Comparison of ENCODE assay signal across 8 mouse cellular contexts in genomic region chr4:108117924-108118876, GRCm38 (mm10). TPM values are rescaled to one million over a fixed set of nuclear protein-coding genes. Genes with fewer than 3 reads are reported as not detected.
DNase-seq lines count a peak whose midpoint lies in the region; ATAC-seq and TF ChIP-seq lines count a peak whose summit lies in the region.

No protein-coding gene starts in this region.

- ATAC-seq in embryonic facial prominence, embryonic 13.5 days (ENCODE audit: insufficient number of reproducible peaks, insufficient read depth, low FRiP score, low TSS enrichment, low read depth): peak; percentile 83
- ATAC-seq in limb, embryonic 14.5 days (ENCODE audit: low FRiP score, low read depth): peak; percentile 94
- ATAC-seq in midbrain, postnatal 0 days (ENCODE audit: low FRiP score): peak; percentile 92

- no peak for TF ChIP-seq POLR2A in limb, embryonic 14.5 days (IDR thresholded peaks at IDR 0.05; ENCODE audit: borderline replicate concordance, extremely low read depth, insufficient read depth, insufficient read length)

- H3K4me2 ChIP-seq in embryonic facial prominence, embryonic 13.5 days: peak overlapping the region; percentile 63
- peak overlapping the region; percentile 56 for H3K4me2 ChIP-seq in limb, embryonic 14.5 days (replicated peaks; ENCODE audit: low read depth, low read length, severe bottlenecking)
- H3K4me2 ChIP-seq in midbrain, postnatal 0 days (ENCODE audit: low read depth, low read length, poor library complexity, severe bottlenecking): peak overlapping the region; percentile 60

- no peaks in the 10 kb centered on the region for H3K27me3 ChIP-seq in embryonic facial prominence, embryonic 13.5 days
- H3K27me3 ChIP-seq in limb, embryonic 14.5 days (ENCODE audit: control insufficient read depth, insufficient read depth, low read length): no peaks in the 10 kb centered on the region
- H3K27me3 ChIP-seq in midbrain, postnatal 0 days (ENCODE audit: insufficient read depth, low read length): no peaks in the 10 kb centered on the region

- H3K4me1 ChIP-seq in embryonic facial prominence, embryonic 13.5 days: no peaks in the 10 kb centered on the region
- H3K4me1 ChIP-seq in limb, embryonic 14.5 days (ENCODE audit: control insufficient read depth, insufficient read depth, low read length): no peaks in the 10 kb centered on the region
- H3K4me1 ChIP-seq in midbrain, postnatal 0 days (ENCODE audit: insufficient read depth, low read length): no peaks in the 10 kb centered on the region

- peak; percentile 83 for DNase-seq in 3134 (ENCODE audit: extremely low read depth, insufficient read length, low spot score)
- DNase-seq in adrenal gland, postnatal 36 days: peak; percentile 97 to 99
- peak; percentile 94 for DNase-seq in heart, adult 8-10 months (ENCODE audit: low spot score)
- DNase-seq in kidney, adult 9 months: peak; percentile 88
- DNase-seq in limb, embryonic 14.5 days (ENCODE audit: low spot score): peak; percentile 96
- DNase-seq in midbrain, postnatal 0 days (ENCODE audit: low spot score): peak; percentile 91
- DNase-seq in spleen, postnatal 14 days (ENCODE audit: low spot score in 2 of 2): peak; percentile 81 to 83

- peak overlapping the region; percentile 65 for H3K4me3 ChIP-seq in embryonic facial prominence, embryonic 13.5 days
- H3K4me3 ChIP-seq in limb, embryonic 14.5 days (replicated peaks; ENCODE audit: low read length): peak overlapping the region; percentile 60
- H3K4me3 ChIP-seq in midbrain, postnatal 0 days (ENCODE audit: low read depth, low read length): peak overlapping the region; percentile 56

- H3K9ac ChIP-seq in embryonic facial prominence, embryonic 13.5 days: peak overlapping the region; percentile 75
- peak overlapping the region; percentile 66 for H3K9ac ChIP-seq in limb, embryonic 14.5 days (ENCODE audit: low read depth, low read length, severe bottlenecking)
- H3K9ac ChIP-seq in midbrain, postnatal 0 days (replicated peaks; ENCODE audit: low read length, poor library complexity, severe bottlenecking): peak overlapping the region; percentile 64

- H3K27ac ChIP-seq in embryonic facial prominence, embryonic 13.5 days: peak overlapping the region; percentile 78
- peak overlapping the region; percentile 55 for H3K27ac ChIP-seq in limb, embryonic 14.5 days (replicated peaks; ENCODE audit: low read depth, low read length)
- H3K27ac ChIP-seq in midbrain, postnatal 0 days (ENCODE audit: low read depth, low read length): peak overlapping the region; percentile 38; the same call in 1 of the 2 replicates

- no peaks in the 10 kb centered on the region for H3K36me3 ChIP-seq in embryonic facial prominence, embryonic 13.5 days
- no peaks in the 10 kb centered on the region for H3K36me3 ChIP-seq in limb, embryonic 14.5 days (ENCODE audit: control insufficient read depth, insufficient read depth, low read length)
- no peaks in the 10 kb centered on the region for H3K36me3 ChIP-seq in midbrain, postnatal 0 days (ENCODE audit: insufficient read depth, low read length)

- peak; percentile 1; the same call in 1 of the 2 replicates for TF ChIP-seq CTCF in midbrain, postnatal 0 days (IDR thresholded peaks at IDR 0.05)

- 12% methylated on average over 45 of the region's 45 CpGs for whole genome bisulfite sequencing in embryonic facial prominence, embryonic 13.5 days
- 13% methylated on average over 42 of the region's 45 CpGs for WGBS in limb, embryonic 14.5 days
- WGBS in midbrain, postnatal 0 days: 12% methylated on average over 43 of the region's 45 CpGs

- no peaks in the 10 kb centered on the region for H3K9me3 ChIP-seq in embryonic facial prominence, embryonic 13.5 days
- H3K9me3 ChIP-seq in limb, embryonic 14.5 days (ENCODE audit: control insufficient read depth, low read length): no peaks in the 10 kb centered on the region
- no peaks in the 10 kb centered on the region for H3K9me3 ChIP-seq in midbrain, postnatal 0 days (ENCODE audit: low read length)

RNA-seq across cellular contexts. Expression of gene Podn, which starts 22.0 kb away (rescaled TPM):
- total RNA-seq in adrenal gland, postnatal 36 days (2021): 1 to 10 TPM; 8.2 to 9.9 TPM
- 0.90 and 1.4 TPM in 2 replicates for polyA plus RNA-seq in embryonic facial prominence, embryonic 13.5 days (2015; fragmentation: Nextera tagmentation; extraction: Ambion mirVana)
- 10 to 100 TPM; 16.0 to 26.0 (median 19.9) TPM for total RNA-seq in heart, adult 8-10 months (2022)
- polyA plus RNA-seq in limb, embryonic 14.5 days (2012; rRNA removed): 23.0 and 27.9 TPM in 2 replicates
- 3.5 and 4.4 TPM in 2 replicates for polyA plus RNA-seq in limb, embryonic 14.5 days (2014; fragmentation: Nextera tagmentation; extraction: Ambion mirVana)
- total RNA-seq in midbrain, postnatal 0 days (2014; rRNA removed): 2.5 and 5.7 TPM in 2 replicates
- polyA plus RNA-seq in midbrain, postnatal 0 days (2015; fragmentation: Nextera tagmentation; extraction: Ambion mirVana): 0.82 and 1.5 TPM in 2 replicates

RNA-seq across cellular contexts. Expression of gene Scp2, which starts 26.6 kb away (rescaled TPM):
- 100 to 1,000 TPM; 321 to 364 TPM for total RNA-seq in adrenal gland, postnatal 36 days (2021)
- polyA plus RNA-seq in embryonic facial prominence, embryonic 13.5 days (2015; fragmentation: Nextera tagmentation; extraction: Ambion mirVana): 176 and 190 TPM in 2 replicates
- total RNA-seq in heart, adult 8-10 months (2022): 100 to 1,000 TPM; 348 to 427 (median 386) TPM
- polyA plus RNA-seq in limb, embryonic 14.5 days (2012; rRNA removed): 78.9 and 112 TPM in 2 replicates
- polyA plus RNA-seq in limb, embryonic 14.5 days (2014; fragmentation: Nextera tagmentation; extraction: Ambion mirVana): 185 and 199 TPM in 2 replicates
- 103 and 133 TPM in 2 replicates for total RNA-seq in midbrain, postnatal 0 days (2014; rRNA removed)
- 202 and 220 TPM in 2 replicates for polyA plus RNA-seq in midbrain, postnatal 0 days (2015; fragmentation: Nextera tagmentation; extraction: Ambion mirVana)

RNA-seq across cellular contexts. Expression of gene Echdc2, which starts 47.0 kb away (rescaled TPM):
- total RNA-seq in adrenal gland, postnatal 36 days (2021): 10 to 100 TPM; 25.9 to 26.4 TPM
- 45.0 and 47.9 TPM in 2 replicates for polyA plus RNA-seq in embryonic facial prominence, embryonic 13.5 days (2015; fragmentation: Nextera tagmentation; extraction: Ambion mirVana)
- total RNA-seq in heart, adult 8-10 months (2022): 10 to 100 TPM; 33.6 to 45.8 (median 37.9) TPM
- polyA plus RNA-seq in limb, embryonic 14.5 days (2012; rRNA removed): 85.4 and 96.4 TPM in 2 replicates
- polyA plus RNA-seq in limb, embryonic 14.5 days (2014; fragmentation: Nextera tagmentation; extraction: Ambion mirVana): 56.5 and 59.6 TPM in 2 replicates
- total RNA-seq in midbrain, postnatal 0 days (2014; rRNA removed): 12.1 and 32.1 TPM in 2 replicates
- 9.8 and 10.6 TPM in 2 replicates for polyA plus RNA-seq in midbrain, postnatal 0 days (2015; fragmentation: Nextera tagmentation; extraction: Ambion mirVana)

Comparison
In these comparisons a context has a peak if more than half of its experiments do, and no peak if none do; other contexts are left out.
1. Peak in every context shown above with its lines: DNase-seq, ATAC-seq, H3K4me3 ChIP-seq and H3K27ac ChIP-seq.